Mouse (Mus musculus): ENCODE measurements around the gene Aurkb.
"Not testable (repeated sequence)": the region's sequence is repeated elsewhere in the genome, so short reads cannot be mapped to it uniquely, and the experiment has no call there.

Aurkb gene

GRCm38 (mm10) chr11:69045531-69046394, at the start of gene Aurkb:
Gene Aurkb (plus strand): TSS chr11:69045647.
- peak; percentile 71 for DNase-seq

DNA sequence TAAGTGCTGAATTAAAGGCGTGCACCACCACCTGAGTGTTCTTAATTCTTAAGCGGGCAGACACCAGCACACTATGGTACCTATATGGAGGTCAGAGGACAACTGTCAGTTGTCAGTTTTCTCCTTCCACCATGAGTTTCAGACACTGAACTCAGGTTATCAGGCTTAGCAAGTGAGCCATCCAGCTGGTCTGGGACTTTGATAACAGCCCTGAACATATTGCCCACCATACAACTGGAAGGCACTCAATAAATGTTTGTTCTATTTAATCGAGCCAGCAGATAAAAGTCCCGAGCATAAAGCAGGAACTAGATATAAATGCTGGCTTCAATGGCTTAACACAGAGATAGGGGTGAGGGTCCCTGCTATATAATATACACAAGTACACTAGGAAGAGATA, 48.4 kb upstream of the Aurkb start:
- no peak for DNase-seq

- not testable (repeated sequence) for DNase-seq
Observed at GRCm38 (mm10) chr11:69002782-69003181, 42.7 kb upstream of the Aurkb start.

- DNase-seq = no peak
Observed at GRCm38 (mm10) chr11:69003592-69003991, 41.9 kb upstream of the Aurkb start.

- DNase-seq = no peak
Observed at GRCm38 (mm10) chr11:69005193-69005592, 40.3 kb upstream of the Aurkb start.

- DNase-seq = not testable (repeated sequence)
Observed at GRCm38 (mm10) chr11:69006575-69006974, 38.9 kb upstream of the Aurkb start.

GRCm38 (mm10) chr11:69008182-69009121, 37.0 kb upstream of the Aurkb start, which contains the start of gene Pfas:
Gene Pfas (minus strand): TSS chr11:69008460.
- peak; percentile 93 for DNase-seq

DNA sequence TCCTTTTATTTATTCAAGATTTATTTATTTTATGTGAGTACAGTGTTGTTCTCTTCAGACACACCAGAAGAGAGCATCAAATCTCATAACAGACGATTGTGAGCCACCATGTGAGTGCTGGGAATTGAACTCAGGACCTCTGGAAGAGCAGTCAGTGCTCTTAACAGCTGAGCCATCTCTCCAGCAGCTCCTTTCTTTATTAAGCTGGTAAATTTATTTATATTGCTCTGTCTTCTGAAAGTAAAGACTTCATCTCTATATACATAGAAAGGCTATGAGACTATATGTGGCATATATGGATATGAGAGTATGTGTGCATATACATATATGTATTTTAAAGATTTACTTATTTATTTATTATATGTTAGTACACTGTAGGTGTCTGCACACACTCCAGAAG, 35.9 kb upstream of the Aurkb start:
- no peak for DNase-seq

DNA sequence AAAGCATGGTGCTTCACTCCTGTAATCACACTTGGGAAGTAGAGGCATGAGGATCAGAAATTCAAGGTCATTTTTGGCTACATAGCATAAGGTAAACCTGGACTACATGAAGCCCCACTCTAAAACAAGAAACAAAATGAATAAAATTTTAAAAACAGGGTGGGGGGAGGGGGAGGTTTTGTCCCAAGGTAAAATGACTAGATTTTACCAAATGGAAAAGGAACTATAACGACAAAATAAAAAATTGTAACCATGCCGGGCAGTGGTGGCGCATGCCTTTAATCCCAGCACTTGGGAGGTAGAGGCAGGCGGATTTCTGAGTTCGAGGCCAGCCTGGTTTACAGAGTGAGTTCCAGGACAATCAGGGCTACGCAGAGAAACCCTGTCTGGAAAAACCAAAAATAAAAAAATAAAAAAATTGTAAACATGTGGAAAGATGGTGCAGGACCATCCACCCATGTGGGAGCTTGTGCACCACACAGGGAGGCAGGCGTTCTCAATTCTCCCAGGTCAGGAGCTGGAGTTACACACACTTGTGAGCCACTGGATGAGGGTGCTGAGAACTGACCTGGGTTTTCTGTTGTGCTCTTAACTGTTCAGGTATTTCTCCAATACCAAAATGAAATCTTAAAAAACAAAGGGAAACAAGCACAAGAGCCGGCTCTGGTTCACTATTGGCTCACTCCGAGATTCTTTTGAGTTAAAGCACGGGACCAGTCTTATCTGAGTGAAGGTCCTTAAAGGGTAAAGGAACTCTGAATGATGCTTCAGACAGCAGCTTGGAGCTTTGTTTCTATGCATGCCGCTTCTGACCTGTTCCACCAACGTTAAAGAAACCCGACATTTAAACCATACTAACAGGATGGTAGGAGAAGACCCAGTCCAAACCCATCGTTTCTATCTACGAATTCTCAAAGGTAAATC, 34.8 kb upstream of the Aurkb start:
- no peak for DNase-seq

- not testable (repeated sequence) for DNase-seq
Observed at GRCm38 (mm10) chr11:69011445-69011844, 34.0 kb upstream of the Aurkb start.

GRCm38 (mm10) chr11:69012071-69012601, 33.3 kb upstream of the Aurkb start:
- peak; percentile 93 for DNase-seq

DNA sequence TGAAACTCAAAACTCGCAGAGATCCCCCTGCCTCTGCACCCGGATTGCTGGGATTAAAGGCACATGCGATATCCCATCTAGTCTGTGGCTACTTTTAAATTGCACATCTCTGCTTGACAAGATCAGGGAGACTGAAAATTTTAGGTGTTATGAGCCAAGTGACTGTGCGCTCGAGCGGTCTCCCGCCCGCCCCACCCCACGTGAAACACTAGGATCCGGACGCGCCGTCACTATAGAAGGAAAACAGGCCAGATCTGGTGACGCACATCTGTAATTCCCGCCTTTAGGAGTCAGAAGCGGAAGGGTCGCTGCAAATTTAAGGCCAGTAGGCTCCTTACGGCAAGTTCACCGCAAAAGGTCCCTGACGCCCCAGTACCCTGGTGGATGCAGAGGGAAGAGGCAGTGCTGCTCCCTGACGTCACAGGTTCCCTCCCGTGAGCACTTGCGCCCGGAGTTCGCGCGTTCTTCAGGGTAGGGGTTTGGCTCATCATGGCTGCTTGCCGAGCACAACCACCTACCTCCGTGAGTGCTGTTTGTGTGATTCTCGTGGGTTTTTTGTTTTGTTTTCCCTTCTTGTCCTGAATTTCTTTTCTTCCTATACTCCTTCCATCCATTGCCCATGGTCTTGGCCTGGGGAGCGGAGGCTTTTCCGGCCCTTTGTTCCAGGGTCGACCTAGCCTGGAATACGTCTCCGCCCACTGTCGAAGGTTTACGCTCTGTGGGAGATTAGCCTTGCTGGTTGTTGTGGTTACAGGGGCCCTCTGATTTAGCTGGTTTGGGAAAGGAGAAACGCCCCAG, 29.6 kb upstream of the Aurkb start, which contains the start of gene Ctc1:
TSS of gene Ctc1 (plus strand) at position 268 of the 798 bp plus-strand sequence.
- peak; percentile 92 for DNase-seq

DNA sequence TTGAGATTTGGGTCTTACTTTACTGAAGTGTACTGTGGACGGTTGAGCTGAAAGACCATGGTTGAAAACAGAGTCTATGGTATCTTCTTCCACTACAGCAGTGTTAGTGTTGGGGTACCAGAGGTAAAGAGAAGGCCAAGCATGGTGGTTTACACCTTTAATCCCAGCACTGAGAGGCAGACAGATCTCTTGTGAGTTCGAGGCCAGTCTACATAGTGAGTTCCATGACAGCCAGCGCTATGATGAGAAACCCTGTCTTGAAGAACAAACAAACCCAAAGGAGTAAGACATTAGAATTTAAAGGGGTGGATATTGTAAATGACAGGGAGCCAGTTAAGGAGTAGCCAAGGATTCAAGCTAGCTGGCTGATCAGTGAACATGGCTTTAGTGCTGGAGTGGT, 28.7 kb upstream of the Aurkb start:
- no peak for DNase-seq

DNA sequence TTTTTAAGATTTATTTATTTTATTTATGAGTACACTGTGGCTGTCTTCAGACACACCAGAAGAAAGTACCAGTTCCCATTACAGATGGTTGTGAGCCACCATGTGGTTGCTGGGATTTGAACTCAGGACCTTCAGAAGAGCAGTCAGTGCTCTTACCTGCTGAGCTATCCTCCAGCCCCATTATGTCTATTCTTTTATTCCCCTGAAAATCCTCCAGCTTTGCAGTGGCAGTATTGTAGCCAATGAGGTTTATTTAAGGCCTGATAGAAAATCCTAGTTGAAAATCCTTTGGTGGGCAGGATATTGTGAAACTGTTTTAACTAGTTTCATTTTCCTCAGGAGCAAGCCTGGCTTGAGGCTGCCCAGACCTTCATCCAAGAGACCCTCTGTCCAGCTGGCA, 24.8 kb upstream of the Aurkb start:
- no peak for DNase-seq

- DNase-seq = no peak
Observed at GRCm38 (mm10) chr11:69026562-69026961, 18.9 kb upstream of the Aurkb start.

GRCm38 (mm10) chr11:69028805-69029204, 16.6 kb upstream of the Aurkb start:
- no peak for DNase-seq

- no peak for DNase-seq
Observed at GRCm38 (mm10) chr11:69033552-69033951, 11.9 kb upstream of the Aurkb start.

DNA sequence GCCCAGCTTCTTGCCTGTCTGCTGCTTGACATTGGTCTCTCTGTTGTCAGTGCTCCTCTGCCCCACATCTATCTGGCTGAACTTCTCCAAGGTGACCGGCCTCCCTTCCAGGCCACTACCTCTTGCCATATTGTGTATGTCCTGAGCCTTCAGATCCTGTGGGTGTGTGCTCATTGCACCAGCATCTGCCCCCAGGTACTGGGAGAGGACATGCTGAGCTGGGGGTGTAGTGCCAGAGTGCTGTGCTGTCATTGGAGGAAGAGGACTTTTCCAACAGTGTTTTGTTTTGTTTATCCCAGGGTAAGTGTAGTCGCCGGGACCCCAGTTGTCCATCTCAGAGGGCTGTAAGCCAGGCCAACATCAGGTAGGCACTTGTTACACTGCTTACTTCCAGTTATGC, 10.9 kb upstream of the Aurkb start:
- DNase-seq = peak; percentile 57

- peak; percentile 64 for DNase-seq
Observed at GRCm38 (mm10) chr11:69035411-69035810, 10.0 kb upstream of the Aurkb start.

GRCm38 (mm10) chr11:69035849-69036248, 9.6 kb upstream of the Aurkb start:
- DNase-seq = peak; percentile 93

Measured in cerebellum, adult 9-11 months (tissue).